Mouse (Mus musculus): ENCODE data around the gene Ndp.

Gene Ndp

GRCm38 (mm10) chrX:16911241-16911873, at the start of gene Ndp:
TSS of gene Ndp (minus strand) at chrX:16911774.
- no peak for DNase-seq (ENCODE audit: low spot score in 2 of 2)

- no peak for DNase-seq (ENCODE audit: low spot score in 2 of 2)
These were observed 43.2 kb upstream of the Ndp start for GRCm38 (mm10) chrX:16954767-16955166.

GRCm38 (mm10) chrX:16918006-16918405, 6.4 kb upstream of the Ndp start:
- DNase-seq (ENCODE audit: low spot score in 2 of 2): no peak

GRCm38 (mm10) chrX:16913118-16913517, 1.5 kb upstream of the Ndp start:
- DNase-seq (ENCODE audit: low spot score in 2 of 2): no peak

GRCm38 (mm10) chrX:16911911-16912310, 337 bp upstream of the Ndp start:
- DNase-seq (ENCODE audit: low spot score in 2 of 2): no peak

GRCm38 (mm10) chrX:16910211-16911095, 1.1 kb downstream of the Ndp start:
- no peak for DNase-seq (ENCODE audit: low spot score in 2 of 2)

GRCm38 (mm10) chrX:16908652-16909051, 2.9 kb downstream of the Ndp start:
- DNase-seq (ENCODE audit: low spot score in 2 of 2): no peak

- no peak for DNase-seq (ENCODE audit: low spot score in 2 of 2)
These were observed 4.0 kb downstream of the Ndp start for GRCm38 (mm10) chrX:16907554-16907953.

- no peak for DNase-seq (ENCODE audit: low spot score in 2 of 2)
These were observed 17.0 kb downstream of the Ndp start for GRCm38 (mm10) chrX:16894377-16895175.

- DNase-seq (ENCODE audit: low spot score in 2 of 2): no peak
These were observed 43.8 kb downstream of the Ndp start for GRCm38 (mm10) chrX:16867640-16868314.

- DNase-seq (ENCODE audit: low spot score in 2 of 2): no peak
These were observed 51.3 kb downstream of the Ndp start for GRCm38 (mm10) chrX:16860244-16860643.

GRCm38 (mm10) chrX:16846034-16846433, 65.5 kb downstream of the Ndp start:
- no peak for DNase-seq (ENCODE audit: low spot score in 2 of 2)

- DNase-seq (ENCODE audit: low spot score in 2 of 2): no peak
These were observed 70.1 kb downstream of the Ndp start for GRCm38 (mm10) chrX:16841443-16841842.

- DNase-seq (ENCODE audit: low spot score in 2 of 2): no peak
These were observed 74.3 kb downstream of the Ndp start for GRCm38 (mm10) chrX:16837293-16837692.

- no peak for DNase-seq (ENCODE audit: low spot score in 2 of 2)
These were observed 75.0 kb downstream of the Ndp start for GRCm38 (mm10) chrX:16836488-16837082.
